Mouse (Mus musculus) ES-E14 (cell line): ENCODE results near the gene Rbl2. TPM values are rescaled to one million over a fixed set of nuclear protein-coding genes. Genes with fewer than 3 reads are reported as not detected.

Experiments
- DNase-seq: peaks from one replicate; pipeline ENCODE4 v3.0.0-alpha.2; 2013; ENCODE audit warnings: low read depth, low spot score
- H3K27ac ChIP-seq: 2 replicates; pipeline ENCODE4 v1.5.1; 2012; ENCODE audit warnings: low read depth, mild to moderate bottlenecking, low read length, moderate library complexity, mixed read lengths; ENCODE audit not compliant: poor library complexity, insufficient read depth, severe bottlenecking
- H3K36me3 ChIP-seq: 2 replicates; pipeline ENCODE4 v1.6.1; 2012; ENCODE audit warnings: mild to moderate bottlenecking, low read length, moderate library complexity, mixed read lengths; ENCODE audit not compliant: control insufficient read depth, poor library complexity, insufficient read depth, severe bottlenecking
- H3K4me1 ChIP-seq, 2 experiments: fragments of 150-350 bp in 1 of 2; sonication (generic) in 1 of 2; 2 replicates each; pipeline ENCODE4 v1.6.1; 2012; ENCODE audit warnings: low read length in 2 of 2, mild to moderate bottlenecking in 1 of 2, mixed read lengths in 1 of 2; ENCODE audit not compliant: control insufficient read depth in 2 of 2, insufficient read depth in 2 of 2, poor library complexity in 1 of 2
- H3K4me3 ChIP-seq, 2 experiments: fragments of 150-350 bp in 1 of 2; sonication (generic) in 1 of 2; 2 replicates each; pipeline ENCODE4 v1.5.1; 2012; ENCODE audit warnings: low read length in 2 of 2, low read depth in 1 of 2, mild to moderate bottlenecking in 1 of 2, mixed read lengths in 1 of 2; ENCODE audit not compliant: insufficient read depth in 1 of 2, poor library complexity in 1 of 2, severe bottlenecking in 1 of 2
- H3K9ac ChIP-seq: 2 replicates; pipeline ENCODE4 v1.6.1; 2012; ENCODE audit warnings: low read depth, mild to moderate bottlenecking, low read length, mixed read lengths; ENCODE audit not compliant: poor library complexity, insufficient read depth, severe bottlenecking
- H3K9me3 ChIP-seq: fragments of 150-350 bp; sonication (generic); 2 replicates; pipeline ENCODE4 v1.6.1; 2012; ENCODE audit warnings: low read depth, mild to moderate bottlenecking, low read length; ENCODE audit not compliant: control insufficient read depth, insufficient read depth
- CHD2 ChIP-seq: IDR thresholded peaks from 2 replicates; pipeline ENCODE4 v1.6.1; 2014; ENCODE audit warnings: mild to moderate bottlenecking, low read depth, low read length, inconsistent platforms
- HCFC1 ChIP-seq: IDR thresholded peaks from 2 replicates; pipeline ENCODE4 v1.6.1; 2012; ENCODE audit warnings: low read length, inconsistent platforms, borderline replicate concordance; ENCODE audit not compliant: insufficient read depth
- MAFK ChIP-seq: IDR thresholded peaks from 2 replicates; pipeline ENCODE4 v1.6.1; 2014; ENCODE audit warnings: mild to moderate bottlenecking, low read depth, low read length, inconsistent platforms; ENCODE audit not compliant: insufficient read depth
- ZC3H11A ChIP-seq: IDR thresholded peaks from 2 replicates; pipeline ENCODE4 v1.6.1; 2012; ENCODE audit warnings: low read depth, mild to moderate bottlenecking, inconsistent platforms, low read length, borderline replicate concordance
- ZNF384 ChIP-seq: IDR thresholded peaks from 2 replicates; pipeline ENCODE4 v1.6.1; 2012; ENCODE audit warnings: low read depth, low read length, inconsistent platforms
- in situ Hi-C, 2 experiments: fragments of 600-800 bp; cut with MboI; formaldehyde crosslinking; loops; one replicate each; pipeline ENCODE4 v1.15.1; 2025; ENCODE audit warnings: low sequenced_read_pairs in 2 of 2, inconsistent platforms in 1 of 2; ENCODE audit not compliant: unreplicated experiment in 2 of 2
- total RNA-seq: library from RNA; depleted of rRNA; stranded (reverse); fragments of 300-350 nt; gene quantifications from 2 replicates; pipeline ENCODE4 v1.2.3, GENCODE M21; 2012

The Rbl2 gene
- total RNA-seq, 1 experiment, result 7.7 TPM

GRCm38 (mm10) chr8:91051037-91051436 lies 18.8 kb upstream of the Rbl2 start:
- Histone ChIP-seq H3K36me3 (peaks cover 12% of the 10 kb centered on the region), H3K4me3 (no peak overlapping the region), H3K27ac (no peak overlapping the region), H3K9ac (no peak overlapping the region), H3K4me1 (no peaks in the 10 kb centered on the region), H3K9me3 (no peaks in the 10 kb centered on the region)
- TF ChIP-seq HCFC1 (no peak), ZNF384 (no peak), ZC3H11A (no peak), MAFK (no peak), CHD2 (no peak)
- DNase-seq, result no peak
- in situ Hi-C loops, result no loop called here

GRCm38 (mm10) chr8:91054418-91054817 lies 15.4 kb upstream of the Rbl2 start:
- TF ChIP-seq ZNF384 (no peak), ZC3H11A (no peak), HCFC1 (no peak), CHD2 (no peak), MAFK (no peak)
- no peaks in the 10 kb centered on the region; a peak in 1 of 4 replicates for H3K4me1 ChIP-seq
- H3K36me3 ChIP-seq, result peaks cover 8% of the 10 kb centered on the region
- no peak for DNase-seq
- no peak overlapping the region for H3K4me3 ChIP-seq
- no peaks in the 10 kb centered on the region for H3K9me3 ChIP-seq
- H3K9ac ChIP-seq, result no peak overlapping the region
- no peak overlapping the region for H3K27ac ChIP-seq
- in situ Hi-C loops, result no loop called here

DNA sequence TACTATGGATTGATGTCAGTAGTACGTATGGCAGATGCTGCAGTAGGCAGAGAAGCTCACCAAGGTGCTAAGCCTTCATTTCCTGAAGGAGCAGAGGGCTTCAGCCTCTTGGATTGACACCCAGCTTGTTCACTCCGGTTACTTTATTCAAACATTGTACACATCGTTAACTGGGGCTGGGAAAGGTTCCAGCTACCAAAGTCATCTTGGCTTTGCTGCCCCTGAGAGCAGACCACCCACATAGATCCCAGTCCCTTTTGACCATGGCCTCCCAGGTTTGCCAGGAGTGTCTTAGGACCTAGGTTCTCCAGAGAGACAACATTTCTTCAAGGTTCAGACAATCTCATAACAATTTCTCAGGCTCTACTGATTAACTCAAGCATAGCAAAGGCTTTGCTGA lies 13.0 kb upstream of the Rbl2 start:
- DNase-seq, result no peak
- Histone ChIP-seq H3K4me1 (peaks cover 0 to 8% of the 10 kb centered on the region in 2 experiments; a peak in 3 of 4 replicates), H3K27ac (no peak overlapping the region), H3K36me3 (peaks cover 2% of the 10 kb centered on the region; the same call in 1 of the 2 replicates), H3K4me3 (no peak overlapping the region), H3K9ac (no peak overlapping the region), H3K9me3 (no peaks in the 10 kb centered on the region)
- in situ Hi-C loops, result no loop called here
- TF ChIP-seq MAFK, result no peak
- no peak for TF ChIP-seq HCFC1
- no peak for TF ChIP-seq ZNF384
- TF ChIP-seq ZC3H11A, result no peak
- TF ChIP-seq CHD2, result no peak

DNA sequence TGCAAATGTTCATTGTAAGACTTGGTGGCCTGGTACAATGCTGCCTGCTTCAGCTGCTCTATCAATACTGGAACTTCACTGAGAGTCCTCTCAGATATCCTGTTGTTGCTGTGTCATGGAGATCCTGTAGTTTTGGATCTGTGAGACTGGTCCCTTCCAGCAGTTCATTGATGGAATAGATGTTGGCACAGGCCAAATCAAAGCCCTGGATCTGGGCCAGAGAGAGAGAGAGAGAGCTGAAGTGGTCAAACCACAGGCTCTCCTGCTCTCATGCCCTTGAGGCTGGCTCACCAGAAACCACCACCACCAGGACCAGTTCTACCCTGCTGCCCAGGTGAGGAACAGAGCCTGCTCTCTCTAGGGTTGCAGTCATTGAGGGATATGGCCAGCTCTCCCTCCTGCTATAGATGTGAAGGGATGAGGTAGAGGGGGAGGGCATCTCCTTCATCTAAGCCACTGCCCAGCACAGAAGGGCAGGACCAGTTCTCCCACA lies 10.7 kb upstream of the Rbl2 start:
- Histone ChIP-seq H3K9ac (no peak overlapping the region), H3K4me3 (no peak overlapping the region), H3K36me3 (no peaks in the 10 kb centered on the region), H3K27ac (no peak overlapping the region), H3K4me1 (peaks cover 0 to 8% of the 10 kb centered on the region in 2 experiments; a peak in 3 of 4 replicates), H3K9me3 (no peaks in the 10 kb centered on the region)
- TF ChIP-seq CHD2, result no peak
- no peak for TF ChIP-seq MAFK
- no peak for TF ChIP-seq ZC3H11A
- no peak for TF ChIP-seq ZNF384
- no peak for TF ChIP-seq HCFC1
- no peak for DNase-seq
- in situ Hi-C loops, result no loop called here

GRCm38 (mm10) chr8:91059884-91060510 lies 9.9 kb upstream of the Rbl2 start:
- DNase-seq, result no peak
- no peak overlapping the region for H3K9ac ChIP-seq
- H3K36me3 ChIP-seq, result no peaks in the 10 kb centered on the region
- H3K27ac ChIP-seq, result no peak overlapping the region
- in situ Hi-C loops, result no loop called here
- no peaks in the 10 kb centered on the region for H3K9me3 ChIP-seq
- no peak for TF ChIP-seq ZNF384
- no peak for TF ChIP-seq ZC3H11A
- TF ChIP-seq MAFK, result no peak
- TF ChIP-seq HCFC1, result no peak
- no peak for TF ChIP-seq CHD2
- no peak overlapping the region for H3K4me3 ChIP-seq
- H3K4me1 ChIP-seq, result peaks cover 0 to 8% of the 10 kb centered on the region in 2 experiments; a peak in 3 of 4 replicates
